Mouse (Mus musculus) C2C12 (cell line): ENCODE data around the gene Grip1. TPM values are rescaled to one million over a fixed set of nuclear protein-coding genes. Genes with fewer than 3 reads are reported as not detected.

Source experiments
- H3K27me3 ChIP-seq: one replicate; pipeline ENCODE4 v1.6.1; 2011; ENCODE audit not compliant: control insufficient read depth, insufficient read depth, insufficient read length
- H3K36me3 ChIP-seq: one replicate; pipeline ENCODE4 v1.6.1; 2011; ENCODE audit not compliant: control insufficient read depth, insufficient read depth
- H3K4me3 ChIP-seq: one replicate; pipeline ENCODE4 v1.5.1; 2011; ENCODE audit warnings: mild to moderate bottlenecking, control low read depth; ENCODE audit not compliant: poor library complexity, insufficient read depth, severe bottlenecking
- H3K79me2 ChIP-seq: one replicate; pipeline ENCODE4 v1.6.1; 2011; ENCODE audit not compliant: control insufficient read depth, insufficient read depth
- H3K79me3 ChIP-seq: one replicate; pipeline ENCODE4 v1.6.1; 2011; ENCODE audit warnings: low read depth, control low read depth
- H3ac ChIP-seq: one replicate; pipeline ENCODE3; 2011; ENCODE audit warnings: low read depth; ENCODE audit not compliant: control insufficient read depth, insufficient read length
- CEBPB ChIP-seq: IDR thresholded peaks from one replicate; pipeline ENCODE4 v1.6.1; 2011; ENCODE audit warnings: low read depth, mild to moderate bottlenecking, control low read depth, moderate library complexity
- CTCF ChIP-seq: IDR thresholded peaks from one replicate; pipeline ENCODE4 v1.5.1; 2011; ENCODE audit not compliant: control insufficient read depth, insufficient read depth, insufficient read length
- FOSL1 ChIP-seq: IDR thresholded peaks from one replicate; pipeline ENCODE4 v1.8.0; 2011; ENCODE audit warnings: mild to moderate bottlenecking, low read length; ENCODE audit not compliant: poor library complexity, insufficient read depth, severe bottlenecking
- MAX ChIP-seq: IDR thresholded peaks from one replicate; pipeline ENCODE4 v1.6.1; 2011; ENCODE audit warnings: mild to moderate bottlenecking, control low read depth
- MYOD1 ChIP-seq: IDR thresholded peaks from one replicate; pipeline ENCODE4 v1.6.1; 2011; ENCODE audit warnings: low read depth; ENCODE audit not compliant: control insufficient read depth, insufficient read length
- MYOG ChIP-seq: IDR thresholded peaks from one replicate; pipeline ENCODE4 v1.6.1; 2011; ENCODE audit not compliant: control insufficient read depth, insufficient read length; ENCODE audit errors: extremely low read depth
- USF1 ChIP-seq: IDR thresholded peaks from one replicate; pipeline ENCODE4 v1.6.1; 2011; ENCODE audit warnings: low read depth, mild to moderate bottlenecking, control low read depth, moderate library complexity
- polyA plus RNA-seq: library from polyadenylated mRNA; unstranded; fragments of >200 nt; fragmentation: generic; extraction: Trizol; gene quantifications from one replicate; pipeline ENCODE4 v1.2.1, GENCODE M21; 2012; ENCODE audit warnings: missing spikeins

Grip1 gene
- polyA plus RNA-seq, 1 experiment = 0.02 TPM

DNA sequence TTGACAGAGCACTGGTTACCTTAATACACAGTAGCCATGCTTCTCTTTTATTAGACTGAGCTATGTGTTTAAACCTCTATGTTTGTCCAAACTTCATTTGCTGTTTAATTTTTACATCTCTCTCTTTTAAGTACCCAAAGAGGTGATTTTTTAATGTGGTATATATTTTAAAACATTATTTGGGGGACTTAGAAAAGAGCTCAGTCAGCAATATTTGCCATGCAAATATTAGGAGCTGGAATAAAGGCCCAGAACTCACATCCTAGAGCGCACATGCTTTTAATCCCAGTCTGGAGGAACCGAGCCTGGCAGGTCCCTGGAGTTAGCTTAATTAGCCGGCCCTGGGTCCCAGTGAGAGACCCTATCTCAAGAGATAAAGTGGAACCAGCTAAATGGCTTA, 507.3 kb downstream of the Grip1 start:
- Histone ChIP-seq H3K79me3 (no peaks in the 10 kb centered on the region), H3ac (no peak overlapping the region), H3K36me3 (no peaks in the 10 kb centered on the region), H3K27me3 (no peaks in the 10 kb centered on the region), H3K4me3 (no peak overlapping the region), H3K79me2 (no peaks in the 10 kb centered on the region)
- no peak for TF ChIP-seq CEBPB

DNA sequence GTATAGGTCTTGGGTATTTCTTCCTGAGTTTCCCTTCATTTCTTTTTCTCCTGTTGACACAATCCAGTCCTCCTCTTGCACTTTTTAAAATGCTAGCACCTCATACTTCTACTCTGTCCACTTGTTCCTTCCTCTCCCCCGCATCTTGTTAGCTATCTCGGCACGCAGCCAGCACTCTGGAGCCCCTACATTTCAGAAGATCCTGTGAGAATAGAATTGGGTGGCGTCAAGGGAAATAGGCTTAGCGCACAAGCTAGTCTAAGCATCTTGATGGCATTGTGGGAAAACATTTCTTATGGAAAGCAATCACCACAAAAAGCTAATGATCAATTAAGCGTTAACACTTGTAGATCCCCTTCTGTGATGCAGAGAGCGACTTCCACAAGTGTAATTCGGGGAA, 512.7 kb downstream of the Grip1 start:
- Histone ChIP-seq H3K27me3 (no peaks in the 10 kb centered on the region), H3K4me3 (no peak overlapping the region), H3K79me3 (no peaks in the 10 kb centered on the region), H3ac (no peak overlapping the region), H3K36me3 (no peaks in the 10 kb centered on the region), H3K79me2 (no peaks in the 10 kb centered on the region)
- TF ChIP-seq CEBPB (no peak), FOSL1 (no peak), MYOG (no peak), MYOD1 (no peak), USF1 (no peak), CTCF (no peak), MAX (no peak)

DNA sequence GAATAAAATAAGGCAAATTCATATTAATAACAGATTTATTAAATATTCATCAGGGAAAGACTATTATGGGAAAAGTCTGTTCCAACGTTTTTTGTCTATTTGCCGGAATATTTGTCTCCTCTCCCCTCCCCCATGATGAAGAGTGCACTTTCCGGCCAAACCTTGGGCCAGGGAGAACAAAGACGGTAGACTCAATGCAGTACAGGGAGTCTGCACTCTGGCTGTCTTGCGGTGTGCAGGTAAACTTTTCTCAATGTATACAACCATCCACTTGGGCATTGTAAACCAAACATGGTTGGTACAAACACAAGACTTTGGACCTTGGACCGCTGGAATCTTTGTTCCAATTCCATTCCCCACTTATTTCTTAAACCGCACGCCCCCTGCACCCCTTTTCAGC, 525.8 kb downstream of the Grip1 start:
- Histone ChIP-seq H3K36me3 (no peaks in the 10 kb centered on the region), H3K27me3 (no peaks in the 10 kb centered on the region), H3K4me3 (no peak overlapping the region), H3K79me3 (no peaks in the 10 kb centered on the region), H3K79me2 (no peaks in the 10 kb centered on the region), H3ac (no peak overlapping the region)
- TF ChIP-seq USF1 (no peak), MYOD1 (no peak), CTCF (no peak), MAX (no peak), CEBPB (no peak), MYOG (no peak), FOSL1 (no peak)

DNA sequence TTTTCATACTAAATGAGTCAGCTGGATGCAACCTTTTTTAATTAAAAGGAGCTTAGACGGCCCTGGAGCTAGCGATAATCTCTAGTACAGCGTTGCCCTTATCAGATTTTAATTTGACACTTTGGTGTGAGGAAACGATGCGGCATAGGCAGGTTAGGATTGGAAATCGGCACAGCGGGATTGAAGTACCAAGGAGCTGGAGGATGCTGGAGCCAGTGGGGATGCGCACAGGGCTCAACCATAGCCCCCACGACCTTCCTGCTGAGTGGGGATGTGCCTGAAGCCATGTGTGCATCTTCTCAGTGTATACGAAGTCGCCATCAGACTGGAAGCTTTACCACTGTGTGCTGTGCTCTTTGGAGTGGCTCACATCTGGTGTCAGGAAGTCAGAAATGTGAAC, 526.4 kb downstream of the Grip1 start:
- Histone ChIP-seq H3ac (no peak overlapping the region), H3K27me3 (no peaks in the 10 kb centered on the region), H3K4me3 (no peak overlapping the region), H3K79me3 (no peaks in the 10 kb centered on the region), H3K79me2 (no peaks in the 10 kb centered on the region), H3K36me3 (no peaks in the 10 kb centered on the region)
- TF ChIP-seq CTCF = no peak
- TF ChIP-seq USF1 = no peak
- no peak for TF ChIP-seq FOSL1
- TF ChIP-seq MAX = no peak
- TF ChIP-seq MYOD1 = no peak
- TF ChIP-seq CEBPB = no peak
- TF ChIP-seq MYOG = no peak

DNA sequence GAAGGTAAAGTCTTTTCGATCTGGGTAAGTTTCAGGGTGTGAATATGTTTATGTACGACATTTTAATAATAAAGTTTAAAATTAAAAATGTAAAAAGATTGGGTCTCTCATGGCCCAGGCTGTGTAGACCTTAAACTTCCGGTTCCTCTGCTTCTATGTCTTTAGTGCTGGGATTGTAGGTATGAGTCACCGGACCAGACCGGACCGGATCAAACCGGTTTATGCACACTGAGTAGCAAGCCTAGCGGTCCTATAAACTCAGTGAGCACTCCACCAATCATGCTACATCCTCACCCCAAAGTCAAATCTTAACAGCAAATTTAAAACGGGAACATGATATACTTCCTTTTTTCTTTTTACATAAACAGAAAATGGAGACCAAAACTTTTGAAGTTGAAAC, 530.7 kb downstream of the Grip1 start:
- H3K4me3 ChIP-seq = no peak overlapping the region
- H3K79me3 ChIP-seq = no peaks in the 10 kb centered on the region
- TF ChIP-seq MYOD1 (no peak), CEBPB (no peak), MYOG (no peak), FOSL1 (no peak), CTCF (no peak), MAX (no peak), USF1 (no peak)
- H3ac ChIP-seq = no peak overlapping the region
- no peaks in the 10 kb centered on the region for H3K27me3 ChIP-seq
- no peaks in the 10 kb centered on the region for H3K36me3 ChIP-seq
- H3K79me2 ChIP-seq = no peaks in the 10 kb centered on the region

DNA sequence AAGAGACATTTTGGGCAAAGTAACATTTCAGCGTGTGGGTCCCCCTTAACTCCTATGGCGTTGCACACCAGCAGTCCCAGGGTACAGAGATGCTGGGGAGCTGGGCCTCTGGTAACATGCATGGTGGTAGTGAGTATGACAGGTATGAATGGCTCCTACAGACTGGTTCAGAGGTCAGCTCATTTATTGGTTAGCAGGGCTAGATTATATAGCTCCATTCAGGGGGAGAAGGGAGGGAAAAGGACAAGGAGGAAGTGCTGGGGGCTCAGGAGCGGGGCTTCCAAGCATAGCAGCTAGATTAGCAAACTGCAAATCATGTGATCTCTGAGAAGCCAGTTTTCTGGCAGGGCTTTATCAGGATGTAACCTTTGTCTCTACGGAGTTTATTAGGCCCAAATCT, 544.8 kb downstream of the Grip1 start:
- H3K79me2 ChIP-seq = no peaks in the 10 kb centered on the region
- no peaks in the 10 kb centered on the region for H3K27me3 ChIP-seq
- no peak overlapping the region for H3ac ChIP-seq
- no peaks in the 10 kb centered on the region for H3K36me3 ChIP-seq
- TF ChIP-seq MYOD1 = no peak
- TF ChIP-seq MYOG = no peak
- no peak for TF ChIP-seq CEBPB
- no peak for TF ChIP-seq USF1
- no peak for TF ChIP-seq FOSL1
- H3K4me3 ChIP-seq = no peak overlapping the region
- H3K79me3 ChIP-seq = no peaks in the 10 kb centered on the region
